28 mouse cellular contexts compared by ENCODE assay signal in genomic region chr10:41260243-41261006, GRCm38 (mm10). TPM values are rescaled to one million over a fixed set of nuclear protein-coding genes. Genes with fewer than 3 reads are reported as not detected.
DNase-seq lines count a peak whose midpoint lies in the region; ATAC-seq lines count a peak whose summit lies in the region.
"Had no signal": no experiment of that assay in that cellular context is flagged by ENCODE, and none has a peak within 500 bp of the region (broad histone marks: within the 10 kb centered on the region; RNA-seq: fewer than 3 reads in every experiment).

No protein-coding gene starts in this region.

- peak; percentile 24 for DNase-seq in embryo, embryonic 10.5 days (ENCODE audit: low spot score)
- no peak for DNase-seq in embryo, embryonic 10 days (ENCODE audit: low spot score)
- peak; percentile 9 for DNase-seq in kidney, adult 9 months
- no peak for DNase-seq in kidney, adult 11 months
- no peak for DNase-seq in liver, embryonic 13.5 days
- DNase-seq in yolk sac, embryonic 10.5 days (ENCODE audit: low spot score), result peak; percentile 73
- DNase-seq in frontal cortex, postnatal 36 days (ENCODE audit: low spot score in 2 of 2), result no peak
- DNase-seq in cerebellum, adult 8-10 months, result no peak
- DNase-seq: adrenal gland, adult 2 months; adrenal gland, postnatal 36 days; cerebellum, adult 9-10 months; cerebellum, postnatal 36 days; gastrocnemius, adult 2 months; lung, embryonic 14.5 days; lung, postnatal 14 days; retina, postnatal 1 day; right cerebral cortex, postnatal 14 days; thymus, postnatal 25 days had no signal

- H3K4me3 ChIP-seq in liver, embryonic 13.5 days (replicated peaks), result no peak overlapping the region
- H3K4me3 ChIP-seq: embryonic facial prominence, embryonic 13.5 days; forebrain, embryonic 10.5 days; forebrain, embryonic 15.5 days; gastrocnemius, adult 2 months; layer of hippocampus, adult 2 months; stomach, embryonic 15.5 days had no signal

- peaks cover 35% of the 10 kb centered on the region for H3K4me1 ChIP-seq in liver, embryonic 13.5 days (replicated peaks)
- H3K4me1 ChIP-seq: forebrain, embryonic 15.5 days had no signal

- WGBS in liver, embryonic 13.5 days (ENCODE audit: insufficient replicate concordance), result 46% methylated on average over 8 of the region's 8 CpGs

- peak overlapping the region; percentile 56; the same call in 1 of the 2 replicates for H3K9ac ChIP-seq in liver, embryonic 13.5 days
- H3K9ac ChIP-seq: embryonic facial prominence, embryonic 13.5 days; forebrain, embryonic 15.5 days; hindbrain, embryonic 14.5 days; lung, embryonic 14.5 days; stomach, embryonic 15.5 days had no signal

- no peak overlapping the region for H3K4me2 ChIP-seq in liver, embryonic 13.5 days
- H3K4me2 ChIP-seq: embryonic facial prominence, embryonic 13.5 days; forebrain, embryonic 15.5 days; hindbrain, embryonic 14.5 days; lung, embryonic 14.5 days; stomach, embryonic 15.5 days had no signal

- H3K27me3 ChIP-seq in liver, embryonic 13.5 days, result no peaks in the 10 kb centered on the region
- H3K27me3 ChIP-seq: CH12.LX; embryonic facial prominence, embryonic 13.5 days; forebrain, embryonic 15.5 days; stomach, embryonic 15.5 days had no signal

- H3K27ac ChIP-seq in liver, embryonic 13.5 days, result peak overlapping the region; percentile 75; the same call in 1 of the 2 replicates
- H3K27ac ChIP-seq: embryonic facial prominence, embryonic 13.5 days; forebrain, embryonic 10.5 days; forebrain, embryonic 15.5 days; gastrocnemius, adult 2 months; hindbrain, embryonic 14.5 days; layer of hippocampus, adult 2 months had no signal

- H3K36me3 ChIP-seq in liver, embryonic 13.5 days, result peaks cover 18% of the 10 kb centered on the region
- H3K36me3 ChIP-seq: stomach, embryonic 15.5 days had no signal

- no peak for ATAC-seq in liver, embryonic 13.5 days (ENCODE audit: low read depth)
- ATAC-seq: activated CD4-positive, CD25-positive, alpha-beta regulatory T cell, adult 4 months; forebrain, embryonic 15.5 days; inflammation-experienced regulatory T-cells, adult 6 months had no signal

- 0 out of 2 replicates have a peak, but pooled peaks cover 3% of the 10 kb centered on the region for H3K9me3 ChIP-seq in liver, embryonic 13.5 days (replicated peaks)
- H3K9me3 ChIP-seq: embryonic facial prominence, embryonic 13.5 days; forebrain, embryonic 10.5 days; forebrain, embryonic 15.5 days; stomach, embryonic 15.5 days had no signal

RNA-seq across cellular contexts. Expression of gene Fig4, which starts 42.6 kb away (rescaled TPM):
- polyA plus RNA-seq in liver, embryonic 13.5 days (2015; fragmentation: Nextera tagmentation; extraction: Ambion mirVana), result 9.9 and 11.4 TPM in 2 replicates

RNA-seq across cellular contexts. Expression of gene Ak9, which starts 43.4 kb away (rescaled TPM):
- polyA plus RNA-seq in liver, embryonic 13.5 days (2015; fragmentation: Nextera tagmentation; extraction: Ambion mirVana), result not detected in 2 replicates
- polyA plus RNA-seq: adrenal gland, adult 2 months; C2C12; lung, embryonic 14.5 days had no signal

Comparison
In these comparisons a context has a peak if more than half of its experiments do, and no peak if none do; other contexts are left out.
1. DNase-seq: peak in embryo, embryonic 10.5 days (single experiment), kidney, adult 9 months (single experiment) and yolk sac, embryonic 10.5 days (single experiment); none in embryo, embryonic 10 days (single experiment), kidney, adult 11 months (single experiment), liver, embryonic 13.5 days (single experiment), frontal cortex, postnatal 36 days (0 of 2) and cerebellum, adult 8-10 months (single experiment).